Mouse (Mus musculus) ZHBTc4 (cell line): Measurements from ENCODE around the gene Gsdmc4.
"Not testable (repeated sequence)": the region's sequence is repeated elsewhere in the genome, so short reads cannot be mapped to it uniquely, and the experiment has no call there.

Experiments
- DNase-seq: peaks from one replicate; pipeline ENCODE4 v3.0.0-alpha.2; 2011; ENCODE audit warnings: low read depth, low spot score

The Gsdmc4 gene

GRCm38 (mm10) chr15:63912197-63912596 lies at the start of gene Gsdmc4:
Gene Gsdmc4, minus strand, starts transcription at chr15:63912297.
- not testable (repeated sequence) for DNase-seq

GRCm38 (mm10) chr15:63960542-63960941 lies 48.4 kb upstream of the Gsdmc4 start:
- no peak for DNase-seq

- no peak for DNase-seq
These were observed 45.5 kb upstream of the Gsdmc4 start for GRCm38 (mm10) chr15:63957553-63957952.

GRCm38 (mm10) chr15:63953256-63953655 lies 41.2 kb upstream of the Gsdmc4 start:
- DNase-seq = no peak

GRCm38 (mm10) chr15:63941221-63941620 lies 29.1 kb upstream of the Gsdmc4 start:
- DNase-seq = no peak

- DNase-seq = no peak
These were observed 20.6 kb upstream of the Gsdmc4 start for GRCm38 (mm10) chr15:63932656-63933055.

GRCm38 (mm10) chr15:63931404-63931803 lies 19.3 kb upstream of the Gsdmc4 start:
- no peak for DNase-seq

- no peak for DNase-seq
These were observed 18.3 kb upstream of the Gsdmc4 start for GRCm38 (mm10) chr15:63930107-63931041.

- DNase-seq = no peak
These were observed 14.1 kb upstream of the Gsdmc4 start for GRCm38 (mm10) chr15:63926201-63926600.

- no peak for DNase-seq
These were observed 12.4 kb upstream of the Gsdmc4 start for GRCm38 (mm10) chr15:63924484-63924883.

GRCm38 (mm10) chr15:63921618-63922017 lies 9.5 kb upstream of the Gsdmc4 start:
- not testable (repeated sequence) for DNase-seq

- DNase-seq = not testable (repeated sequence)
These were observed 7.6 kb upstream of the Gsdmc4 start for GRCm38 (mm10) chr15:63919728-63920127.

GRCm38 (mm10) chr15:63916584-63916983 lies 4.5 kb upstream of the Gsdmc4 start:
- not testable (repeated sequence) for DNase-seq

- not testable (repeated sequence) for DNase-seq
These were observed 2.2 kb downstream of the Gsdmc4 start for GRCm38 (mm10) chr15:63909896-63910295.

GRCm38 (mm10) chr15:63895560-63896353 lies 16.3 kb downstream of the Gsdmc4 start:
- DNase-seq = peak; percentile 69

GRCm38 (mm10) chr15:63888440-63888839 lies 23.7 kb downstream of the Gsdmc4 start:
- not testable (repeated sequence) for DNase-seq

GRCm38 (mm10) chr15:63887949-63888348 lies 24.1 kb downstream of the Gsdmc4 start:
- DNase-seq = not testable (repeated sequence)

GRCm38 (mm10) chr15:63878458-63878857 lies 33.6 kb downstream of the Gsdmc4 start, which contains the start of gene Gsdmc3:
Gene Gsdmc3, minus strand, starts transcription at chr15:63878558.
- not testable (repeated sequence) for DNase-seq

- not testable (repeated sequence) for DNase-seq
These were observed 35.9 kb downstream of the Gsdmc4 start for GRCm38 (mm10) chr15:63876160-63876559.

GRCm38 (mm10) chr15:63861965-63862364 lies 50.1 kb downstream of the Gsdmc4 start:
- DNase-seq = peak; percentile 65
